Mouse (Mus musculus) left cerebral cortex, adult 11 months (tissue): ENCODE measurements around the gene Fbxl5.

ENCODE experiments used
- DNase-seq: peaks from one replicate; pipeline ENCODE4 v3.0.0; 2022; ENCODE audit warnings: low spot score

The Fbxl5 gene

DNA sequence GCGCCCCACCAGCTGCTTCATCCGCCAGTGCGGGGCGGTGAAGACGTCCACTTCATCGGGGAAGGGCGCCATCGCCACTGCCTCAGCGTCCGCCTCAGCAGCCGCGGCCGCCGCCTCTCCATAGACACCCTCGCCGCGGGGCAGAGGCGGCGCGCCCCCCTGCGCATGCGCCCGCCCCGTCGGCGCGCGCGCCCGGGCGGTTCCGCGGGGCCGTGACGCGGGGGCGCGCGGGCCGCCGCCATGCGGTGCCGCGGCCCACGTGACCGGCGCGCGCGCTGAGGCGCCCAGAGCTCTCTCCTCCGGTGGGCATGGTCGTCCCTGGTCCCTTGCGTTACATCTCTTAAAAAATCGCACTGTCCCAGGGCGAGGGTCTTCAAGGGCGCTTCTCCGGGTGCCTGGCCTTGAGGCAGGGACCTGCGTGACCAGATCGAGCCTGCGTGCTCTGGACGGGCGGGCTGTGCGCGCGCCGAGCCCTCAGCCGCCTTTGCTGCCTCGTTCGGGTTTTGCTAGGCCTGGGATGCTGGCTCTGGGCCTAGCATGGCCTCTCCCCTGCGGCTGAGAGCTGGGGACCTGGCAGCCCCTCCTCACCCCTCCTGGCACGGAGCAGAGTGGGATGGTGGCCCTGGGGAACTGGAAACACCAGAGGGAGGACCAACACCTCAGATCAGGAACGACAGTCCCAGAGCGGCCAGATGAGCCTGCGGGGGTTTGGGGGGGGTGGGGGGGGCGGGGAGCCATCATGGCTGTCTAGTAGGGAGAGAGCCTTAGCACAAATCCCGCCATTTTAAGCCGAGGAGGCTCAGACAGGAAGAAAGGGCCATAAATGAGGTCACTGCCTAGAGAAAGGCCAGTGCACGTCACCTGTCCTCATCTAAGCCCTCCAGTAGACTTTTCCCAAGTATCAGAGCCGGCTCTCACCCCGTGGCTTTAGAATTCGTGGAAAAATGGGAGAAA is 39.2 kb downstream of the Fbxl5 start:
- DNase-seq = peak; percentile 67

DNA sequence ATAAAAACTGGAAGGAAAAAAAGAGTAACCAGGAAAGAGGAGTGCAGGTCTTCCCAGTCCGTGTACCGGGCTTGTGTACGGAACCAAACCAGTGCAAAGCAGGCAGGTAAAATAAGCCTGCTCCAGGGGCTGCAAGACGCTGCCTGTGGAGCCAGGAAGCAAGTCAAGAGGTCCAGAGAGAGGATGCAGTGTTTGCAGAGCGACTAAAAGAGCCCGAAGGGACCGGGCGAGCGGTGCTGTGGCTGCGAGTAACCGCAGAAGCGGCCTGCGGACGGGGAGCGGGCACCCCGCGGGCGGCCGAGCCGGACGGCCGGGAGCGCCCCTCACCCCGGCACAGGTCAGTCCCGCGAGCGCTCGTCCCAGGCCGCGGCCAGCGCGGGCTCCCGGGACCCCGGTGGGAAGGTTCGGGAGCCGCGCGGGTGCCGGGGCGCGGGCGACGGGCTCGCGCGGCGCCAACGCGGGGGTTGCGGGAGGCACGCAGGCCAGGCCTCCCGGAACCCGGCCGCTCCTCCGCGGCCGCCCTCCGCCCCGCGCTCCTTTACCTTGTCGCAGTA is 39.9 kb downstream of the Fbxl5 start:
- DNase-seq = no peak

DNA sequence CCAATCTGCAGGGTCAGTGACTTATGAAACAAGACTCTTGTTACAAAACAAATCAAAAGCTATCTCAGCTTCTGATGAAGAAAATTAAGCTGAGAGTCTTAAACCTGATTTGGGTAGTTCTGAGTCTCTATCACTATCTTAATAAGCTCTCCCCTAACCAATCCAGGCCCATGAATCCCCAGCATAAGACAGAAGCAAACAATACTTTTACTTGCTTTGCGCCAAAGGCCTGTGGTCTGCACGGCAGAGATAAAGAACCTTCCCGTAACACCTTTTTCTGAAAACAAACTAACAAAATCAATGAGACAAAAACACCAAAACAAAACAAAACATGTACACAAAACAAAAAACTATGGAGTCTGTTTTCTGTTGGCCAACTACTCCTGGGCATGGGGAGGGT is 42.9 kb downstream of the Fbxl5 start:
- DNase-seq = no peak

DNA sequence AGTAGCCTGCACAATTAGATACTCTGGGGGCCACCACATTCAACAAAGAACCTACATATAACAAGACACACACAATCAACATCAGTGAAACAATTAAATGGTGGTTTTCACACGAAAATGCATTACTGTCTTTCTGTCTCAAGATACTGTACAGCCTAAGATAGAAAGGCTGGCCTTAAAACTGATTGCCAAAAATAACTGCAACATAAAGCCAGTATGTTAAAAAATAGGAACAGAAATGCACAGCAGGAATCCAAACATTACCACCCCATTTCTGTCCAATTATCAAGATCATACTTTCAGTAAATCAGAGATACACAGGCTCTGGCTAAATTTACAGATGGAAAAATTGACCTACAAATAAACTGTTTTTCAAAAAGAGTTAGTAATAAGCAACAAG is 44.4 kb downstream of the Fbxl5 start:
- no peak for DNase-seq

DNA sequence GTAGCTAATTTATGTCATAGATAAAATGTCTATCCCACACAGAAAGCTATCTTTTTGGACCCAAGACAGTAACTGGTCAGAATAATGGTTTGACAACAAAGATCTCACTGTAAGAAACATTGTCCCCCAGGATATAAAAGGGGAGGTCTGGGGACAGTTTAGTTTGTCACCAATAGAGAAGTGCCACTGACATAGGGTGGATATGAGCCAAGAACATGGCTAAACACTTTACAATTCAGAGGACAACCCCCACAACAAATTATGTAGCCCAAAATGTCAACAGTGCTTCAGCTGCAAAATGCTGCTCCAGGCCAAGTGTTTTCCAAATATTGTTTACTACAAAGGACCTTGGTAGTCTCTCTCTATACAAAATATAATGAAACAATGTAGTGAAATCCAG is 45.0 kb downstream of the Fbxl5 start:
- DNase-seq = no peak

DNA sequence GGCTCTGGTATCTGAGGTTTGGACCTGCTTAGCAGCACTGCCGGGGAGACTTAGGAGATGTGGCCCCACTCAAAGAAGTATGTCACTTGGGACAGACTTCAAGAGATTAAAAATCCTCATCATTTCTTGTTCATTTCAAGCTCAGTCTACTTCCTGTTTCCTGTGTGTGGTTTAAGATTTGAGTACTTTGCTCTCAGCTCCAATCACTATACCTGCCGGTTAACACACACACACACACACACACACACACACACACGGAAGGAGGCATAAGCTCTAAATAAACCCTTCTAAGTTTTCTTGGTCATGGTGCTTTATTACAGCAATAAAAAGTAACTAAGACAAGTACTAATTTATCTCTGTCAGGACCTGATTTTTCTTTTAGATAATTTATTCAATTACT is 49.9 kb downstream of the Fbxl5 start:
- DNase-seq = no peak

DNA sequence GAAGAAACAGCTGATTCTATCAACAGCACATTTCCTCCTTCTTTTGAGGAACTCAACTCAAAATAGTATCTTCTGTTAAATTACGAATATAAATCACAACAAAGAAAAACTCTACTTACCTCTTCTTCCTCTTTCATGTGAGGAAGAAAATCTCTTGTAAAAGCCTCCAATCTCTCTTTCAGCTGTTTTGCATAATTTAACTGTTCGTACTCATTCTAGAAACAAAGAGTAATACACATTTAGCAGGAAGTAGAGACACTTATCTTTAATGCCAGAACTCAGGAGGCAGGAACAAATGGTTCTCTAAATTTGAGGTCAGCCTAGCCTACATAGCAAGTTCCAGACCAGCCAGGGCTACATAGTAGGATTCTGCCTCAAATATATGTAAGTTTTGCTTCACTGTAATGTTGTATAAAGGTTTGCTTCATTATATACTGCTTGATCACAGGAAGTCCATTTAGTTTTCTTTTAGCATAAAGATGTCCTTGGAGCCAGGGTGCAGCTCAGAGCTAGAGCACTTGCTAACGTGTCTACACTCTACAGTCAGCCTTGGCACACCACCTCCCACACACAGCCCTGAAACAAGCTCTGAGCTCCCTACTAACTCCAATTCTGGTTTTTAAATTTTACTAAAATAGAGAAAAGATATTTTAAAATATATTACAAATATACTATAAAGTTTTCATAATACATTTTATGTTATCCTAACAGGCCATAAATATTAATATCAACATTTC is 50.7 kb downstream of the Fbxl5 start:
- DNase-seq = no peak

DNA sequence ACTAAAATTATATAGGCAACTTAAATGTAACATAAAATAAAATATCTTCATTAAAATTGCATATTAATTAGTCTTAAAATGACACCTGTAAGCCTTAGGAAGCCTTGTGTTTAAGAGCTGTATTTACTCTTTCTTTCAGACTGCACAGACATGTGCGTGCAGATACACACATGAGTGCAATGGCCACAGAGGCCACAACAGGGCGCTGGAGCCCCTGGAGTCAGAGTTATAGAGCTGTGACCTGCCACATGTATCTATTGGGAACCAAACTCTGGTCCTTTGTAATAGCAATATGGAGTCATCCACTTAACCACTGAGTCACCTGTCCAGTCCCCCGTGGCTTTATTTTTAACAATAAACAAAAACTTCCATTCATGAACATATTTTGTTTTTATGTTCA is 72.3 kb downstream of the Fbxl5 start:
- no peak for DNase-seq

DNA sequence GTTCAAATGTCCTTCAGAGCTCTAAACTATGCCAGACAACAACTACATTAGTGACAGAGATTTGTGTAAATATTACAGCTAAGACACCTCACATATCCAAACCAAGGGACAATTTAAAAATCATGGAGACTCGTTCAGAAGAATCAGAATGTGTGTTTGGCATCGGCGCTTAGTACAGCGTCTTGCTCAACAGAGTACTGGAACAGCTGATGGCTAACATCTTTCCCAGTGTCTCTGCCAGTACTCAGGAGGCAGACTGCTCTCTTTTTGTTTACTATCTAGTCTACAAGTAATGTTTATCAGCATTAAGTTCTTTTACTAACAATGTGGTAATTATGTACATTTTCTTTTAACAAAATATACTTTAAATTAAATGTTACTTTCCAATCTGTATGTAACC is 73.4 kb downstream of the Fbxl5 start:
- no peak for DNase-seq

DNA sequence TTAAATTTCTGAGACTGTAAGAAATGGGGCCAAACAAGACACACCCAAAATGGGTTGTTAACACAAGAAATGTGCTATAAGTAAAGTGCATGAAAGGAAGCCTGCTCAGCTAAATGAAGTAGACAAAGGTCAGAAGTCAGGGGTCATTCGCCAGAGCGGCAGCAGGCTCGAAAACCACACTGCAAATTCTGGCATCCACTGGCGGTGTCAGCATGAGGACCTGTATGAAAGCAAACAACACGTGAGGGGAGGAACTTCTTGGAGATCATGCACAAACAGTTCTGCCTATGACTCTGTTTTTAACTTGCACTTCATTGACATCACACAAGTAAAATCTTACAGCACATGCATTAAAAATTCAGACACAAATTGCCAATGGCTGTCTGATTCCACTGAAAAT is 76.3 kb downstream of the Fbxl5 start:
- no peak for DNase-seq

DNA sequence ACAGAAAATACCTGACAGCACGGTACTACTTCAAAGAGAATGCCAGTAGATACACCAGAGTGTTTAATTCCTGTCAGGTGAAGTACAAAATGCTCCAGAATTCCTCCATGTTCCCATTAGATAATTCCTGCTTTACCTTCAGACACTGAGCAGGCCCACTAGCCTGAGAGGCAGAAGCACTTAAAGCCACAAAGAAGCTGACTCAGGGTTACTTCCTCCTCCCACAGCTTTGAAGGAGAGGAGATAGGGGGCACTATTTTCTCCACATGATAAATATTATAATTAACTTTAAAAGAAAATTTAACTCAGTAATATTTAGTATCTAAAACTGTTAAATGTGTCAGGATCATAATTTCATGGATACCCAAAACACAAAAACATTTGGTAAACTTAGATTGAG is 77.3 kb downstream of the Fbxl5 start:
- DNase-seq = no peak

DNA sequence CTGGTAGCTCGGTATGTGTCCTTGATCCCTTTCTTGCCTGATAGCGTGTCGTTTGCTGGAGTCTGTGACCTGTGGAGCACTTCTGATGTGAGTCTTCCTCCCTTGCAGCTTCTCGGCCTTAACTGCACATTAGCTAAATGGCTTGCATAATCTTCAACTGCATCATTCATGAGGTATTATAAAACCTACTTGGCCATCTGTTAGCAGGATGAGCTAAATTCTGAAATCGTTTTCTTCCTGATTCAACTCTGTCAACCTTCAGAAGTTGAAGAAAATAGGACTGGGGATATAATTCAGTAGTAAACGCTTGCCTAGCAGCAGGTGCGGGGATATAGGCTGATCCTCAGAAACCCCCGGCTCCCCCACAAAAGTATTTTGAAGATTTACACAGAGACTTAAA is 89.1 kb downstream of the Fbxl5 start:
- DNase-seq = peak; percentile 35

DNA sequence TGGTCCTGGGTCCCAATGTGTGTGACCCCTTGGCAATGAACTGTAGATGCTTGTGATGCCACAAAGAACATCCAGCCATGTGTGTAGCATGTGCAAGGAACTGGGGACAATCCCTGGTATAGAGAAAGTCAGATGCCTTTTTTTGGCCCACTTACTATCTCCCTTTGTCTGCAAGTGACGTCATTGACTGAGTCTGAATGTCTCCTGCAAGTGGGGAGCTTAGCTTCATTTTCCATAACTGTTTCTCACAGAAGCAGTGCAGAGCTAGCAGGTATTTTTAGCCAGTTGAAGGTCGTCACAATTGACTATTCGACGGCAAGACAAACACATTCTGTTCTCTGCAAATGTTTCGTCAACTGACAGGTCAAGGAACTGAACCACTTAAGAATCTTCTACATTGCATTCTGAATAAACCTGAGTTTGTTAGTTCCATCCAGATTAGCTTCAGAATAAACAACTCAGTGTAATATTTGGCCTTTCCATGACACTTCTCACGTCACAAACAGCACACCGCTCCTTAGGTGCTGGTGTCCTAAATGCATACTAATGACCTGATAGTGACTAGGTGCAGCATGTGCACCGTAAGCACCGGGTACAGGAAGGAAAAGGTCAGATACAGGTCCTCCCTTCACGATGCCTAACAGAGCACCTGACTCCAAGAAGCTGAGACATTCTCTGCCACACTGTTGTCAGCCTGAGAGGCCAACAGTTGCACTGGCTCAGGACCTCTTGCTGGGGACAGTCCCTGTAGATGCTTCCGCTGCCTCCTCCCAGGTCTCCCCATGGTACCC is 92.9 kb downstream of the Fbxl5 start:
- DNase-seq = peak; percentile 16

DNA sequence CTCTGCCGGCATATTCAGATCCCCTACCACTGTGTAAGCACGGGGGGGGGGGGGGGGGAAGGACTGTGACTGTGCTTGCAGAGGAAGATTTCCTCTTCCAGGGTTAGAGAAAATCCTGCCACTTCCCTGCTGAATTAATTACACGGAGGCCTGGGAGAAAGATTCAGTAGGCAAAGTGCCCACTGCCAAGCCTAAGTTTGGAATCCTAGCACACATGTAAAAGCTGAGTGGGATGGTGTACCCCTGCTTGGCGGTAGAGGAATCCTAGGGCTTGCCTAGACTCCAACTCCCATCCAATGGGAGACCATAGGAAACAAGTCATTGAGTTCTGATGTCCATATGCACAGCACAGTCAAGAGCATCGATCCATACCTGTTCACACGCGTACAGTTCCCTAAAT is 97.6 kb downstream of the Fbxl5 start:
- DNase-seq = no peak

DNA sequence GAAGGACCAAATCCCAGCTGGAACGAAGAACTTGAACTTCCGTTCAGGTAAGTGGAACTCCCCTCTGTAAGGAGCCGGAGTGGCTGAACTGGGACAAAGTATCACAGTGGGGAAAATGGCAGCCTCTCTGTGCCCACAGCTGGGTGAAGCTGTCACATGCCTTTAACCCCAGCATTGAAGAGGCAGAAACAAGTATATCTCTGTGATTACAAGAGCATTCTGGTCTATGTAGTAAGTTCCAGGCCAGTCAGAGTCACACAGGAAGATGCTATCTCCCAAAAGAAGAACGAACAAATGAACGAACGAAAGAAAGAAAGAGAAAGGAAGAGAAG is 99.0 kb downstream of the Fbxl5 start:
- no peak for DNase-seq

DNA sequence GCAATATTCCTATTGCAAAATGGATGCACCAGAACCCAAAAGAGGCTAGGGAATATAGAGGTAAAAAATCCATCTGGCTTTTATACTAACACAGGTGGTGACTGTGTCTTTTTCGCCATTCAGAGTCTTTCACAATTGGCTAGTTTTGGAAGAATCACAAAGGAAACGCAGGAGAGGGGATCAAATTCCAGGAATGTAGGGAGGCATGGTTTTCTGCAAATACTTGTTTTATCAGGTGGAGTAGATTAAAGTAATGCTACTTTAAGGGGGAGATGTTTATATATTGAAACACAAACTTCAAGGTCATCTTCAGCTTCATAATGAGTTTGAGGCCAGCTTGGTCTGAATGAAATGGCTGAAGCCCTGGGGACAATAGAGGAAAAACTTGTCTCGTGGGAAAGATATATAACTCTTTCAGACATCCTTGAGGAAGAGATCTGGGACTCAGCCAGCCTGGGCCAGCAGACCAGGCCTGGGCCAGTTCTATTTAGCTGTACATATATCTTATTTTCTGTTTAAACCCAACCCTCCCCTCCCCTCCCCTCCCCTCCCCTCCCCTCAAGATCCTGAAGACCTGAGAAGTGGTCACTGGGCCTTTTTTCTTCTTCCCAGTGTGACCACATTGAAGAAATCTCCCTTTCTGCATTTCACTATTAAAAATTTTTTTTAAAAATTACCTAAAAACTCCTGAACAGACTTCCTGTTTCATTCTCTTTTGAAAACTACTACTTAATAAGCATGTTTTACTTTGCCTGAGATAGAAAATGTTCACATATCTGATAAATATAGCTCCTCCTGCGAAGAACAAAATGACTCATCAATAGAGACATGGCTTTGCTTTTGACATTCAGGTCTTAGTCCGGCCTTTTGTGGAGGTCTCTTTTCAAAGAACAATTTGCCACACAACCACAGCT is 99.6 kb downstream of the Fbxl5 start:
- no peak for DNase-seq

DNA sequence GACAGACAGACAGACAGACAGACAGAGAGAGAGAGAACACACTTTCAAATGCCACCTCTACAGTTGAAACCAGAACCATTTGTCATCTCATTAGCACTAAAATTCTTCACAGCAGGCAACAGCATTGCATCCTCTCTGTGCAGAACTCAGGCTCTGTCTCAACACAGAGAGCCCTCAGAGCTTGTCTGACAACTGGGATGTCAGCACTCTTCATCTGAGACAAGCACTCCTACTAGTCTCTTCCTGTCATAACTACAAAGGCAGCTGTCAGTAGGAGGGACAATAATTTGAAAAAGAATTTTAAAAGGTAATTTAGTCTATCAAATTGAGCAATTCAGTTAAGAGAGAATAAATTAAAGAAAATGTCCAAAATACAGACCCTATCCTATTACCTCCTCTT is 122.2 kb downstream of the Fbxl5 start:
- no peak for DNase-seq

DNA sequence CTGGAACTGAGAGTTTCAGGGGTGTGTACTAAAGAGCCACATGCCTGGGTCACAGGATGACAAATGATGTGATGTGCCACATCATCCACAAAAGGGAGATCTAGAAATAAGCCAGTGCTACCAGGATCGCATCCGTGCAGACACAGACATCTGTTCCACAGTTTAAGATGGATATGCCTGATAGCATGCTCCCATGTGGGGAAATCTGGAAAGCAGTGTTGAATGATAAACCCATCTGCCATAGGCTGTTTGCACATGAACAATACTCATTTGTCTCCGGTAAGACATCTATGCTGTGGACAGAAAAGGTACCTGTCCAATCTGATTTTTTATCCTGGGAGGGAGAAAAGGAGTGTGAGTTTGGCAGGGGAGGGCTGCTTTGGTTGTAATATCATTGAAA is 124.3 kb downstream of the Fbxl5 start:
- DNase-seq = no peak
